Mouse (Mus musculus) testis, adult 2 months (tissue): ENCODE measurements around the gene Gm44973.

Experiments
- CTCF ChIP-seq: fragments of 200-500 bp; IDR thresholded peaks from 2 replicates; pipeline ENCODE4 v1.5.1; 2012; ENCODE audit warnings: low read depth, mild to moderate bottlenecking, inconsistent platforms, low read length, moderate library complexity; ENCODE audit not compliant: control insufficient read depth, insufficient read depth, insufficient replicate concordance
- POLR2A ChIP-seq: fragments of 200-500 bp; IDR thresholded peaks from 2 replicates; pipeline ENCODE4 v1.6.1; 2012; ENCODE audit warnings: low read depth, mild to moderate bottlenecking, inconsistent platforms, low read length, moderate library complexity; ENCODE audit not compliant: control insufficient read depth

DNA sequence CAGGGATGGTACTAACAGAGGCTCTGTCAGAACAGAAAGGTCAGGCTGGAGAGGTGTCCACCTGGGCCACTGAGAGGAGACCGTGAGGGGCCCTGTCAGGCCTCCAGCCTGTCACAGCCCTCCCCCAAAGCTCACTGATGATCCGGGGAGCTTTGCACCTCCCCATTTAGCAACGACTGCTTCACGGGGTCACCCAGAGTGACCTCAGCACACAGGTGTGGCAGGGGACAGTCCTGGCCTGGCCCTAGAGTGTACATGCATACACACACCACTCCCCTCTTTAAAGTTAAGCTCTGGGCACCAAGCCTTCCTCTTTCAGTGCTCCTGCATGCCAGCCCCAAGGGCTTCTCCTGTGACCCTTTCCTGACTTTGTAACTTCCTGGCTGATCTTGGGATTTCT lies 39.8 kb upstream of the Gm44973 start:
- TF ChIP-seq CTCF (no peak), POLR2A (no peak)
